Mouse (Mus musculus) ES-Bruce4 (cell line): ENCODE data around the gene Ston1. TPM values are rescaled to one million over a fixed set of nuclear protein-coding genes. Genes with fewer than 3 reads are reported as not detected.

ENCODE experiments used
- H3K27ac ChIP-seq: 2 replicates; pipeline ENCODE4 v1.5.1; 2012; ENCODE audit warnings: low read length, inconsistent platforms; ENCODE audit not compliant: insufficient read depth
- H3K27me3 ChIP-seq: 2 replicates; pipeline ENCODE4 v1.6.1; 2012; ENCODE audit warnings: mild to moderate bottlenecking, low read length, inconsistent platforms; ENCODE audit not compliant: control insufficient read depth, poor library complexity, insufficient read depth, severe bottlenecking
- H3K36me3 ChIP-seq: 2 replicates; pipeline ENCODE4 v1.6.1; 2012; ENCODE audit warnings: inconsistent platforms, mild to moderate bottlenecking, low read length, moderate library complexity; ENCODE audit not compliant: control insufficient read depth, poor library complexity, insufficient read depth, severe bottlenecking
- H3K4me1 ChIP-seq: one replicate; pipeline ENCODE4 v1.8.1; 2011; ENCODE audit warnings: low read length; ENCODE audit not compliant: control insufficient read depth, insufficient read depth
- H3K4me3 ChIP-seq: 2 replicates; pipeline ENCODE4 v1.5.1; 2011; ENCODE audit warnings: low read depth, mild to moderate bottlenecking, low read length
- H3K9ac ChIP-seq: 2 replicates; pipeline ENCODE4 v1.6.1; 2012; ENCODE audit warnings: low read depth, mild to moderate bottlenecking, inconsistent platforms; ENCODE audit not compliant: poor library complexity, severe bottlenecking
- H3K9me3 ChIP-seq: replicated peaks from 2 replicates; pipeline ENCODE4 v1.6.1; 2012; ENCODE audit warnings: mild to moderate bottlenecking, low read length, inconsistent platforms; ENCODE audit not compliant: control insufficient read depth, poor library complexity, insufficient read depth, severe bottlenecking
- CTCF ChIP-seq: IDR thresholded peaks from one replicate; pipeline ENCODE4 v1.8.1; 2011; ENCODE audit warnings: low read depth, low read length
- EP300 ChIP-seq: IDR thresholded peaks from 2 replicates; pipeline ENCODE4 v1.6.1; 2011; ENCODE audit warnings: low read depth, low read length; ENCODE audit not compliant: insufficient read depth
- POLR2A ChIP-seq: IDR thresholded peaks from one replicate; pipeline ENCODE4 v1.8.1; 2011; ENCODE audit warnings: low read length; ENCODE audit not compliant: insufficient read depth
- polyA plus RNA-seq: library from polyadenylated mRNA; stranded (reverse); fragments of >200 nt; gene quantifications from 2 replicates; pipeline ENCODE4 v1.2.4, GENCODE M21; 2011; ENCODE audit warnings: low read depth; ENCODE audit not compliant: missing spikeins, insufficient read depth, insufficient read length

Gene Ston1
- polyA plus RNA-seq, 1 experiment: 30.3 TPM

DNA sequence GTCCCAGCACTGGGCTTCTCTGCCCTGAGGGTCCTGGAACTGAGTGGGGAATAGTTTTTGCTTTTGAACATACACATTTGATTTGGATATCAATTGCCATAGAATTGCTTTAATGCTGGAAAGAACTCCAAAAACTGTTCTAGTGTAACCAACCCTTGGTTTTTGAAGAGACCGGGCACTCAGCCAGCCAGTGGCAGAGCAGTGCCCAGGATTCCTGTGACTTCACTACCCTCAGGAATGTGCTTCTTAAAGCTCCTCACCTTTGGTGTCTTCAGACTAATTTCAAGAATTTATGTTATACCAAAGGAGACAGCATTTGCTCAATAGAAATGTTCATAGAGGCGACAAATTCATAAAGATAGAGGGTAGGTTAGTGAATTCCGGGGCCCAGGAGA is 33.1 kb downstream of the Ston1 start:
- peaks cover 7% of the 10 kb centered on the region for H3K4me1 ChIP-seq
- no peaks in the 10 kb centered on the region for H3K9me3 ChIP-seq
- H3K27ac ChIP-seq: peak overlapping the region; percentile 30; the same call in 1 of the 2 replicates
- H3K36me3 ChIP-seq: no peaks in the 10 kb centered on the region
- H3K9ac ChIP-seq: peak overlapping the region; percentile 54
- H3K4me3 ChIP-seq: no peak overlapping the region
- TF ChIP-seq CTCF (no peak), POLR2A (no peak), EP300 (no peak)
- H3K27me3 ChIP-seq: no peaks in the 10 kb centered on the region

DNA sequence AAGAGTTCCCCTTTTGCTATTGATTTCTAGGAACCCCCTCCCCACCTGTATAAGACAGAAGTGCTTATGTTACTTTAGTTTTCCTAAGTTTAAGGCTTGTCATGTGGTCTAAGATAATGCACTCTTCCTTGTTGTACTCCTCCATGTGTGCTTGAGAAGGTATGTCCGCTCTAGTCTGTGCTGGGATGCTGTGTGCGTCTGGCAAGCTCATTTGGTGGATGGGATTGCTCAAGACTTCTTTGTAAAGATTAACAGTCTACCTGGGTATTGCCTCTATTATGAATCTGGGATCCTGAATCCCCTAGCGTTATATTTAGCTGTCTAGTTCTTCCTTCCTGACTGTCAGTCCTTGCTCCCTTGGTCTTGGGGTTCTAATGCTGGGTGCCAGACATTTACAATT is 35.1 kb downstream of the Ston1 start:
- H3K4me3 ChIP-seq: no peak overlapping the region
- peaks cover 5% of the 10 kb centered on the region for H3K4me1 ChIP-seq
- TF ChIP-seq CTCF (no peak), EP300 (no peak), POLR2A (no peak)

DNA sequence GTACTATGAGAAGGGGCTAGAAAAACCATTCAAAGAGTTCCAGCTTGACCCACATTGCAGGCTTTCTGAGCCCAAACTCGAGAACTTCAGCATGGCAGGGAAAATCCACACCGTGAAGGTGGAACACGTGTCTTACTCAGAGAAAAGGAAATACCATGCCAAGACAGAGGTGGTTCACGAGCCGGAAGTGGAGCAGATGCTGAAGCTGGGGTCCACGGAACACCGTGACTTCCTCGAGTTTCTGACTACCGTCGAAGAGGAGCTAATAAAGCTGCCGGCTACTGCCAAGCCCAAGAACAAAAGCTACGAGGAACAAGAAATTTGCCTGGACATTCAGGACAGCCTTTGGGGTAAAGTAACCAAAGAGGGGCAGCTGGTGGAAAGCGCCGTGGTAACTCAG is 38.6 kb downstream of the Ston1 start:
- H3K9ac ChIP-seq: no peak overlapping the region
- no peaks in the 10 kb centered on the region for H3K4me1 ChIP-seq
- no peaks in the 10 kb centered on the region for H3K27me3 ChIP-seq
- TF ChIP-seq CTCF (no peak), EP300 (no peak), POLR2A (no peak)
- no peak overlapping the region for H3K27ac ChIP-seq
- no peaks in the 10 kb centered on the region for H3K9me3 ChIP-seq
- H3K36me3 ChIP-seq: peaks cover 2% of the 10 kb centered on the region; the same call in 1 of the 2 replicates
- no peak overlapping the region for H3K4me3 ChIP-seq

More for the DNA sequence above, 35.1 kb downstream of the Ston1 start:
- H3K27me3 ChIP-seq: no peaks in the 10 kb centered on the region
- H3K36me3 ChIP-seq: peaks cover 2% of the 10 kb centered on the region; the same call in 1 of the 2 replicates
- no peak overlapping the region for H3K27ac ChIP-seq
- no peak overlapping the region for H3K9ac ChIP-seq
- no peaks in the 10 kb centered on the region for H3K9me3 ChIP-seq

DNA sequence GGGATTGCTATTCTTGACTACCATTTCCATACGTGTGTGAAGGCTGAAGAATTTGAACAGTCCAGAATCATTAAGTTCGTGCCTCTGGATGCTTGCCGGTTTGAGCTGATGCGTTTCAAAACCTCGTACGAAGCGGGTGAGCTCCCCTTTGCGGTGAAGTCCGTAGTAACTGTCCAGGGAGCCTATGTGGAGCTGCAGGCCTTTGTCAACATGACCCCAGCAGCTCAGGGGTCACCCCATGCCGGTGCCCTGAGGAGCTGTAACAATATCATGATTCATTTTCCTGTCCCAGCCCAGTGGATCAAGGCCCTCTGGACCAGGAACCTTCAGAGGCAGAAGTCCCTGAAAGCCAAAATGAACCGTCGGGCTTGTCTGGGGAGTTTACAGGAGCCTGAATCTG is 39.1 kb downstream of the Ston1 start:
- Histone ChIP-seq H3K27ac (no peak overlapping the region), H3K27me3 (no peaks in the 10 kb centered on the region), H3K9ac (no peak overlapping the region), H3K9me3 (no peaks in the 10 kb centered on the region), H3K4me1 (no peaks in the 10 kb centered on the region), H3K4me3 (no peak overlapping the region), H3K36me3 (peaks cover 2% of the 10 kb centered on the region; the same call in 1 of the 2 replicates)
- TF ChIP-seq CTCF: peak; percentile 31
- no peak for TF ChIP-seq POLR2A

DNA sequence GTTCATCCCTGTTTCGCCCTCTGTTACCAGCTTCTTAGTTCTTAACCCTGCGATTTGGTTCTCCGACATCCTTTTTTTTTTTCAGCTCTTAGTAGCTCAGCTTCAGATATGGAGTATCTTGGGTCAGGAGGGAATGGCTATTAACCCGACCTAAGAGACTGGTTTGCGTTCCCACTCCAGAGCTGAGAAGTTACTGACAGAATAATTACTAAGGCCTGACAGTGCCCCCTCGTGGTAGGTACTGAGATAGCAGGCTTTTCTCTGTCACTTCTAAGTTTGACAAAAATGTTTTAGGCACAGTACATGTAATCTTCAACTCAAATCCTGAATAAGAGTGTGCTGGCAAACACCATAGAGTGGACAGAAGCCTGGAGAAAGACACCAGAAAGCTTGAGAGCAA is 43.5 kb downstream of the Ston1 start:
- Histone ChIP-seq H3K27ac (no peak overlapping the region), H3K27me3 (no peaks in the 10 kb centered on the region), H3K9ac (no peak overlapping the region), H3K4me3 (no peak overlapping the region), H3K9me3 (no peaks in the 10 kb centered on the region), H3K36me3 (peaks cover 2% of the 10 kb centered on the region; the same call in 1 of the 2 replicates), H3K4me1 (no peaks in the 10 kb centered on the region)
- no peak for TF ChIP-seq CTCF
- TF ChIP-seq POLR2A: no peak
- no peak for TF ChIP-seq EP300

DNA sequence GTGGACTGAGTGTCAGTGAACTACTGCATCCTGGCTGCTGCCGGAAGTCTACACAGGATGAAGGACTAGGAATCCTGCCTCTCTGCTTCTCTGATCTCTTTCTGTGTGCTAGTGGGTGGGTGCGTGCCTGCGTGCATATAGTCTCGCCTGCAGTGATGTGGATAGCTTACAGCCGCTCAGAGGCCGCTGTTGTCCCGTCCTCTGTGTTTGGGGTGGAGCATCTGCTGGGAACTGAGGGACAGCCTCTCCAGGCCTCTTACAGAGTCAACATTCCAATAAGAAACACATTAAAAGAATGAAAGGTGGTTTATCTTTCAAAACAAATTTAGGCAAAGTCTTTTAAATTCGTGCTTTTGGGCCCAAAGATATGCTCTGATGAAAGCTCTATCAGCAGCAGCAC is 44.4 kb downstream of the Ston1 start:
- TF ChIP-seq POLR2A (no peak), CTCF (no peak)
- no peaks in the 10 kb centered on the region for H3K27me3 ChIP-seq

More for the DNA sequence above, 44.4 kb downstream of the Ston1 start:
- no peak overlapping the region for H3K4me3 ChIP-seq
- H3K4me1 ChIP-seq: no peaks in the 10 kb centered on the region
- H3K9me3 ChIP-seq: no peaks in the 10 kb centered on the region
- H3K9ac ChIP-seq: no peak overlapping the region
- no peak overlapping the region for H3K27ac ChIP-seq
- peaks cover 2% of the 10 kb centered on the region; the same call in 1 of the 2 replicates for H3K36me3 ChIP-seq
